Mouse (Mus musculus): ENCODE measurements at regions not wholly inside any gene's neighbourhood (a gene's known extent, or its start where the extent isn't known, plus 50 kb on each side); places are given as distances from the start of the nearest gene placed in this dataset.
"Not testable (repeated sequence)": the region's sequence is repeated elsewhere in the genome, so short reads cannot be mapped to it uniquely, and the experiment has no call there.

GRCm38 (mm10) chr10:6182400-6182799, 260.2 kb upstream of the Rgs17 start:
- DNase-seq, result no peak
- TF ChIP-seq POLR2A (IDR thresholded peaks at IDR 0.05; ENCODE audit: borderline replicate concordance, insufficient read depth, low read length) (no peak), CTCF (IDR thresholded peaks at IDR 0.05; ENCODE audit: borderline replicate concordance, insufficient read depth, low read depth, low read length) (no peak)
- no peak overlapping the region for H3K4me3 ChIP-seq (replicated peaks; ENCODE audit: insufficient read depth, low read depth, low read length)
- H3K27me3 ChIP-seq (ENCODE audit: control insufficient read depth, insufficient read depth, low read length), result no peaks in the 10 kb centered on the region
- WGBS, result 89% methylated on average over 5 of the region's 5 CpGs
- no peaks in the 10 kb centered on the region for H3K4me1 ChIP-seq (ENCODE audit: control insufficient read depth, insufficient read depth, low read length)
- H3K27ac ChIP-seq (ENCODE audit: insufficient read depth, low read length), result no peak overlapping the region

- WGBS, result 3% methylated on average over 1 of the region's 1 CpGs
- DNase-seq; H3K4me3 ChIP-seq (replicated peaks; ENCODE audit: insufficient read depth, low read depth, low read length); H3K4me1 ChIP-seq (ENCODE audit: control insufficient read depth, insufficient read depth, low read length); H3K27ac ChIP-seq (ENCODE audit: insufficient read depth, low read length); H3K27me3 ChIP-seq (ENCODE audit: control insufficient read depth, insufficient read depth, low read length): not testable (repeated sequence)
These were observed 242.1 kb upstream of the Rgs17 start for GRCm38 (mm10) chr10:6164311-6164710.

GRCm38 (mm10) chr10:6156941-6157340, 234.7 kb upstream of the Rgs17 start:
- Histone ChIP-seq H3K4me1 (ENCODE audit: control insufficient read depth, insufficient read depth, low read length) (no peaks in the 10 kb centered on the region), H3K27ac (ENCODE audit: insufficient read depth, low read length) (no peak overlapping the region), H3K27me3 (ENCODE audit: control insufficient read depth, insufficient read depth, low read length) (no peaks in the 10 kb centered on the region), H3K4me3 (replicated peaks; ENCODE audit: insufficient read depth, low read depth, low read length) (no peak overlapping the region)
- WGBS, result 56% methylated on average over 6 of the region's 6 CpGs
- TF ChIP-seq POLR2A (IDR thresholded peaks at IDR 0.05; ENCODE audit: borderline replicate concordance, insufficient read depth, low read length), result no peak
- no peak for TF ChIP-seq CTCF (IDR thresholded peaks at IDR 0.05; ENCODE audit: borderline replicate concordance, insufficient read depth, low read depth, low read length)
- DNase-seq, result no peak

- no peak overlapping the region for H3K27ac ChIP-seq (ENCODE audit: insufficient read depth, low read length)
- TF ChIP-seq POLR2A (IDR thresholded peaks at IDR 0.05; ENCODE audit: borderline replicate concordance, insufficient read depth, low read length), result no peak
- TF ChIP-seq CTCF (IDR thresholded peaks at IDR 0.05; ENCODE audit: borderline replicate concordance, insufficient read depth, low read depth, low read length), result no peak
- H3K4me1 ChIP-seq (ENCODE audit: control insufficient read depth, insufficient read depth, low read length), result no peaks in the 10 kb centered on the region
- no peak for DNase-seq
- no peak overlapping the region for H3K4me3 ChIP-seq (replicated peaks; ENCODE audit: insufficient read depth, low read depth, low read length)
- H3K27me3 ChIP-seq (ENCODE audit: control insufficient read depth, insufficient read depth, low read length), result no peaks in the 10 kb centered on the region
These were observed 211.9 kb upstream of the Rgs17 start for GRCm38 (mm10) chr10:6134091-6134490.

DNA sequence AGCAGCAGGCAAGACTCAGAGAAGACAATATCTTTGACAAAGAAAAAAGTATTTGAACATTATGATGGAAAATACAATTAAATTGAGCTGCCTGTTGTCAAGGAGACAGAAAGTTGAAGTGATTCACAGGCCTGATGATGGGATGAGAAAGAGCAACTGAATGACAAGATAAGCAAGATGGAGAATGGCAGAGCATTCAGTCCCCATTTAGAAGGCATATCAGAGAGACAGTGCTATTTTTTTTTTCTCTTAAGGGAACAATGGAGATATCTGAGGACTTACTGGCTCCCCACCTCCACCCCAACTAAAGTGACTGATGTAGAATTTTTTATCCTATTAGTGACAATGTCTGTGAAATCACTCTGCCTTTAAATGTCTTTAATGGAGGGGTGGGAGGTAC, 202.2 kb upstream of the Rgs17 start:
- H3K4me3 ChIP-seq (replicated peaks; ENCODE audit: insufficient read depth, low read depth, low read length); H3K27ac ChIP-seq (ENCODE audit: insufficient read depth, low read length); H3K4me1 ChIP-seq (ENCODE audit: control insufficient read depth, insufficient read depth, low read length); H3K27me3 ChIP-seq (ENCODE audit: control insufficient read depth, insufficient read depth, low read length); DNase-seq: not testable (repeated sequence)

DNA sequence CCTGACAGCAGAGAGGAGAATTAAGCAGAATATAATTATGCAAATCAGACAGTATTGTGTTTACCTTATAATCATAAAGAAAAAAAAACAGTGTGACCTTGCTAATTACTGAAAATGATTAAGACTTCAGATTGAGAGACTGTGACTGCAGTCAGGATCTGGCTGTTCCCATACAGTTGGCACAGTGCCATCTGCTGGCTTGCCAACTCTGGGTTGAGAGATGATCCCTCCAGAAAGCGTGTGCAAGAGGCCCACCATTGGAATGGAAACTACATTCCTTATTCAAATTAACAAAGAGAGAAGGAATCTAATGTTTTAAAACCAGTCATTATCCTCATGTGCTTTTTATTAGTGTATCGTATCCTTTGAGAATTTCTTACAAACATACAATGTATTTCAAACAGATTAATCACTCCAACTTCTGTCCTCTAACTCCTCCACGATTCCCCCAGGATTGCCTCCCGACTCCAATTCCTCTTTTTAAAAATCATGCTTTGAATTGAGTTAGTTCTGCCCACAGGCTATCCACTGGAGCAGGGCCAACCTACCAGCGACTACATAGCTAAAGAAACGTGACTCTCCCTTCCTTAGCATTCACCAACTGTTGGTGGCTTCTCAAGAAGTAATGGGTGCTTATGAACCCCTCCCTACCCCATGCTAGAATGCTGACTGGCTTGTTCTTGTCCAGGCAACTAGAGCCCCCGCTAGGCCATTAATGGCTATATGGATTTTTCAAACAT, 192.9 kb upstream of the Rgs17 start:
- DNase-seq, result peak in 1 of 2 experiments; percentile 2
- 30% methylated on average over 7 of the region's 7 CpGs for WGBS
- H3K27ac ChIP-seq (ENCODE audit: insufficient read depth, low read length), result no peak overlapping the region

More for the DNA sequence above, 192.9 kb upstream of the Rgs17 start:
- H3K4me3 ChIP-seq (replicated peaks; ENCODE audit: insufficient read depth, low read depth, low read length), result no peak overlapping the region
- no peak for TF ChIP-seq POLR2A (IDR thresholded peaks at IDR 0.05; ENCODE audit: borderline replicate concordance, insufficient read depth, low read length)
- TF ChIP-seq CTCF (IDR thresholded peaks at IDR 0.05; ENCODE audit: borderline replicate concordance, insufficient read depth, low read depth, low read length), result no peak
- no peaks in the 10 kb centered on the region for H3K27me3 ChIP-seq (ENCODE audit: control insufficient read depth, insufficient read depth, low read length)
- no peaks in the 10 kb centered on the region for H3K4me1 ChIP-seq (ENCODE audit: control insufficient read depth, insufficient read depth, low read length)
